Mouse (Mus musculus) kidney, embryonic 16.5 days (tissue): Measurements from ENCODE around the gene Clca4a. TPM values are rescaled to one million over a fixed set of nuclear protein-coding genes. Genes with fewer than 3 reads are reported as not detected.

Experiments used
- ATAC-seq: fragments of 200-750 bp; cut with Nextera tagmentation; 2 replicates; pipeline ENCODE4 v1.8.0; 2017; ENCODE audit warnings: moderate TSS enrichment; ENCODE audit not compliant: low FRiP score, low TSS enrichment
- H3K27ac ChIP-seq: fragments of 300-500 bp; sonication (generic); 2 replicates; pipeline ENCODE4 v1.5.1; 2014; ENCODE audit warnings: low read length
- H3K27me3 ChIP-seq: fragments of 300-500 bp; sonication (generic); 2 replicates; pipeline ENCODE4 v1.6.1; 2014; ENCODE audit warnings: low read length, control low read depth, mixed read lengths; ENCODE audit not compliant: insufficient read depth
- H3K36me3 ChIP-seq: fragments of 300-500 bp; sonication (generic); 2 replicates; pipeline ENCODE4 v1.6.1; 2014; ENCODE audit warnings: low read length, control low read depth, mixed read lengths; ENCODE audit not compliant: insufficient read depth
- H3K4me1 ChIP-seq: fragments of 300-500 bp; sonication (generic); 2 replicates; pipeline ENCODE4 v1.6.1; 2014; ENCODE audit warnings: low read length, control low read depth, mixed read lengths; ENCODE audit not compliant: insufficient read depth
- H3K4me2 ChIP-seq: fragments of 300-500 bp; sonication (generic); replicated peaks from 2 replicates; pipeline ENCODE4 v1.6.1; 2014; ENCODE audit warnings: low read depth, low read length
- H3K4me3 ChIP-seq: fragments of 300-500 bp; sonication (generic); 2 replicates; pipeline ENCODE4 v1.5.1; 2014; ENCODE audit warnings: mild to moderate bottlenecking, low read length
- H3K9ac ChIP-seq: fragments of 300-500 bp; sonication (generic); replicated peaks from 2 replicates; pipeline ENCODE4 v1.6.1; 2014; ENCODE audit warnings: low read length
- H3K9me3 ChIP-seq: fragments of 300-500 bp; sonication (generic); 2 replicates; pipeline ENCODE4 v1.6.1; 2016; ENCODE audit warnings: low read length, control low read depth
- WGBS: fragments of 180-500 bp; shearing (Covaris S2); extraction: QIAGEN DNeasy Blood & Tissue Kit; methylation state at CpG from one replicate; pipeline ENCODE4 v1.1.7; 2014; 5-methylcytosine and 5-hydroxymethylcytosine counted together
- polyA plus RNA-seq: library from polyadenylated mRNA; unstranded; fragments of >200 nt; fragmentation: Nextera tagmentation; extraction: Ambion mirVana; gene quantifications from 2 replicates; pipeline ENCODE4 v1.2.1, GENCODE M21; 2015

Gene Clca4a
- polyA plus RNA-seq, result not detected in 2 replicates

DNA sequence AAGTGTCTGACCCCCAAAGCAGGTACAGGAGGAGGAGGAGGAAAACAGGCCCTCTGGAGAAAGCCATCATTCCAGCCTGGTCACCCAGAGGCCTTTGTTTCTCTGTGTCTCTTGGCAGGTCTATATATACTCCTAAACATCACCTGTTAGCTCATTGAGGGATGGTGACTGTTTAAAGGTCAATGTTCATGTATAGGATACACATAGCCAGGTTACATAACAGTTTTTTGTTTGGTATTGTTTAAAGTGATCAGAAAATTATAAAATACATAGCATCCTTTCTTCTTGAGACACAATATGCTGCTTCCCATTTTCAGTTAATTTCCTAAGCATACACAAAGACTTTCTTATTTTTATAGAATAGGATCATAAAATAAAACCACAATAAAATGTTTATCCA lies at the start of gene Clca4a:
Gene Clca4a, minus strand, starts transcription at position 101 of the 400 bp plus-strand sequence.
- Histone ChIP-seq H3K9ac (no peak within 1 kb of the TSS), H3K27ac (no peak within 1 kb of the TSS), H3K36me3 (no peaks in the 10 kb centered on the region), H3K4me2 (no peak within 1 kb of the TSS), H3K4me3 (no peak within 1 kb of the TSS), H3K9me3 (peaks cover 3% of the 10 kb centered on the region; the same call in 1 of the 2 replicates), H3K27me3 (no peaks in the 10 kb centered on the region), H3K4me1 (no peaks in the 10 kb centered on the region)
- no peak for ATAC-seq

DNA sequence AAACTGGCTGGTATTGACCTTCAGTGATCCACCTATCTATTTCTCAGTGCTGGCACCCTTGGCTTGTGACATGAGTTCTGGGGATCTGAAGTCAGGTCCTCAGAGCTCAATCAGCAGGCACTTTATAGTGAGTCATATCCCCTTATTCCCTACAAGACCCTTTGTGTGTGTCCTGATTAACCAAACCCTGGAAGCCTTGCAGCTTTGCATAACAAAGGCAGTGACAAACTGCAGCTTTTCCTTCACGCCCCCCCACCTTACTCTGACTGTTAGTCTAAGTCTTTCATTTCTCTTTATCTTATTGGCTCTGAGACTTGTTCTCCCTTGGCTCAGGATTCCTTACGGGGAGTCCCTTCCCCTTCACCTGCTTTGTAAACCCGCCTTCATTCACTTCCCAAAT lies 43.0 kb upstream of the Clca4a start:
- Histone ChIP-seq H3K4me3 (no peak overlapping the region), H3K27ac (no peak overlapping the region), H3K36me3 (no peaks in the 10 kb centered on the region), H3K9ac (no peak overlapping the region), H3K4me1 (no peaks in the 10 kb centered on the region), H3K9me3 (no peaks in the 10 kb centered on the region), H3K27me3 (no peaks in the 10 kb centered on the region), H3K4me2 (no peak overlapping the region)
- ATAC-seq, result no peak
- 82% methylated on average over 3 of the region's 3 CpGs for WGBS

DNA sequence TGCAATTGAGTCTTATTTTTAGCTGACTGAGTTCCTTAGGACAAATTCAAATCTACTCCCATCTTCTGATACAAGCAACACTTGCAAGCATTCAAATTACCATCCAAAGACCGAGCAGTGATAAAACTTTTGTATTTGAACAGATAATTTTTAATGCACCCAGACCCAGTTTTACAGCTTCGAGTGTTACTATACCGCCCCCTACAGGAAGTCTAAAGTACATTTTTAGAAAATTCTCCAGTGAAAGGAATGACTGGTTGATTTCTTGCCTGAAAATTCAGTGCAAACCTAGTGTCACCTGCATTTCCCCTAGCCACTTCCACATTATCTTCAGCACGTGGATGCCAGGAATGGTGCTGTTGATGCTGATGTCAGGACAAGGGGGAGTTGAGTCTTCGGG lies 29.6 kb upstream of the Clca4a start:
- no peak for ATAC-seq
- H3K4me3 ChIP-seq, result no peak overlapping the region
- no peak overlapping the region for H3K4me2 ChIP-seq
- 39% methylated on average over 5 of the region's 5 CpGs for WGBS
- H3K27me3 ChIP-seq, result no peaks in the 10 kb centered on the region
- H3K9me3 ChIP-seq, result no peaks in the 10 kb centered on the region
- no peaks in the 10 kb centered on the region for H3K36me3 ChIP-seq
- no peak overlapping the region for H3K27ac ChIP-seq
- H3K9ac ChIP-seq, result no peak overlapping the region
- no peaks in the 10 kb centered on the region for H3K4me1 ChIP-seq

DNA sequence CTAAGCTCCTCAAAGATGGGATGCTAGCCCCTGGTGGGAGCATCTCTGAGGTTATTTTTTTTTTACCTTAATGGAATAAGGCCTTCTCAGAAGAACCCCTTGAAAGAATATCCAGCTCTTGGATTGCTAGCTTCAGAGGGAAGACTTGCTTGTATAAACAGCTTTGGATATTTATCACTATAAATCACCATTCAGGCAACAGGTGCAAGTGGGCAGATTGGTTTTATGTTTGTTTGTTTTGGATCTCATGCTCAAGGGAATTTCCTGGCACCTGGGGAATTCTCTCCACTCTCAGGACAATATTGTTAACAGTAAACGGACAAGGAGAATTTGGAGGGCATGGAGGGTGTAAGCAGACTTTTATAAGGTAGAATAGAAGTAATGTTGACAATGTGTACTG lies 26.1 kb upstream of the Clca4a start:
- no peaks in the 10 kb centered on the region for H3K27me3 ChIP-seq
- WGBS, result 20% methylated on average over 1 of the region's 1 CpGs
- no peaks in the 10 kb centered on the region for H3K4me1 ChIP-seq
- H3K9ac ChIP-seq, result no peak overlapping the region
- no peak overlapping the region for H3K4me3 ChIP-seq
- no peak overlapping the region for H3K27ac ChIP-seq
- H3K4me2 ChIP-seq, result no peak overlapping the region
- H3K36me3 ChIP-seq, result no peaks in the 10 kb centered on the region
- H3K9me3 ChIP-seq, result no peaks in the 10 kb centered on the region
- ATAC-seq, result no peak

DNA sequence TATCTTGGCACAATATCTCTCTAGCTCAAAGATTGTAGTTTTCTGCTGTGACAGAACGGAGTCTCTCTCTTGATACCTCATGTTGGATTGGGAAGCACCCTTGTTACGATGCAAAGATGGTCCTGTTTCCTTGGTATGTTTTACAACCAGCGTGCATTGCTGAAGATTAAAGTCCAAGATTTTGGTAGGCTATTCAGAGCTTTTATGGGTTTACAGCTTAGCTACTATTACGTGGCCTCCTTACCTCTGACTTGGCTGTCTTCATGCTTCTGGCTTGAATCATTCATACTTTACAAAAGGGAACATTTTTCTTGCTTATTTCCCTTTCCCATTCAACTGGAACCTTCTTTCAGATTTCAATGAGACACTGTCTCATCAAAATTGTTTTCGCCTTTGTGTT lies 18.2 kb upstream of the Clca4a start:
- Histone ChIP-seq H3K4me1 (no peaks in the 10 kb centered on the region), H3K27me3 (no peaks in the 10 kb centered on the region), H3K4me3 (no peak overlapping the region), H3K4me2 (no peak overlapping the region), H3K9ac (no peak overlapping the region), H3K36me3 (no peaks in the 10 kb centered on the region), H3K9me3 (no peaks in the 10 kb centered on the region), H3K27ac (no peak overlapping the region)
- no peak for ATAC-seq
- 80% methylated on average over 5 of the region's 5 CpGs for WGBS

DNA sequence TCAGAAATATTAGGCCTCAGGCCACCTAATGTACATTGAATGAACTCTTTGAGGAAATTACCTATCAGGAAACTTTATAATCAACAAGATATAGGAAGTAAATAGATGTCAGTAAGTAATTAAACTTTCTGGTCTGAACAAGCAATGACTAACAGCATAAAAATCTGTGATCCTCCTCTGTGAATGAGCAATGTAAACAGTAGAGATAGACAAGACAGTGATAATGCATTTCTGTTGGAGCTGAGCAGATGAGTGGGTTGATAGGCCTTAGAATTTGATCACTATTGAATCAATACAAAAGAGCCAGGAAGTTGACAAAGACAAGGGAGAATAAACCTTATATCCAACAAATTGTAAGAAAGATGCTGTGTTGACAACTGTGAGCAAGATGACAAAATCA lies 17.8 kb upstream of the Clca4a start:
- no peaks in the 10 kb centered on the region for H3K36me3 ChIP-seq
- no peaks in the 10 kb centered on the region for H3K9me3 ChIP-seq
- H3K27ac ChIP-seq, result no peak overlapping the region
- no peaks in the 10 kb centered on the region for H3K4me1 ChIP-seq
- H3K4me2 ChIP-seq, result no peak overlapping the region
- no peaks in the 10 kb centered on the region for H3K27me3 ChIP-seq
- ATAC-seq, result no peak
- H3K9ac ChIP-seq, result no peak overlapping the region
- no peak overlapping the region for H3K4me3 ChIP-seq

DNA sequence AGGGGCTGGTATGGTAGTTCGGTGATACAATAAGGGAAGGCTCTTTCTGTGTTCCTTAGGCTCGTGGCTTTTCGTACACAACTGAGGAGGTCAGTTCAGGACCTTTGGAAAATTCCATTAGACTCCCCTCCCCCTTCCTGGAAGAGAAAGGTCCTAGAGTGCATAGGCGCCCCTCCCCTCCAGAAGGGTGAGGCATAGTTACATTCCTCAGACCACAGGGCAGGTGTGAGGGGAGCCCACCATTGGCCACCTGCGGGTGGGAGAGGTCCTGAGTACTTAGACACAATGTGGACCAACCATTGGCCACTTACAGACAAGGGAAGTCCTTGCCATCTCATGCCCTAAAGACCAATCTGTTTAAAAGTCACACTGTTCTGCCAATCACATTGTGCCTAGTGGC lies 11.0 kb upstream of the Clca4a start:
- no peaks in the 10 kb centered on the region for H3K27me3 ChIP-seq
- no peak overlapping the region for H3K4me2 ChIP-seq
- no peak overlapping the region for H3K9ac ChIP-seq
- no peaks in the 10 kb centered on the region for H3K4me1 ChIP-seq
- H3K4me3 ChIP-seq, result no peak overlapping the region
- no peak; the same call in 1 of the 2 replicates for ATAC-seq
- no peaks in the 10 kb centered on the region for H3K36me3 ChIP-seq
- 70% methylated on average over 5 of the region's 5 CpGs for WGBS
- no peak overlapping the region for H3K27ac ChIP-seq
- no peaks in the 10 kb centered on the region for H3K9me3 ChIP-seq

DNA sequence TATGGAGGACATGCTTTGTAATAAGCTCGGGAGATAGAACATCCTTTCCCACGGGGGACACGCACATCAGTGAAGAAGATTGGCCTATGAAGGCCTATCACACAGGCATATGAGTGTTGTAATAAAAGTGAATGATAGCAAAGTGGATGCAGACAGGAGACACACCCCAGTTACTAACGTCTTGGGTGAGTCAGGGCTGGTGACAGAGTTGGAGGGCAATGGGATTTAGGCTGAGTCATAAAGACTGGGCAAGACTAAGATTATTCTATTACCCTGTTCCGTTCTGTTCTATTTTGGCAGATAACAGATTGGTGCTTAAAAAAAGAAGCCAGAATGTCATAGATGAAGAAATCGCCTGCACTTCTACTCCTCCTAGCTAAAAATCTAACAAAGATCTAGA lies 5.7 kb upstream of the Clca4a start:
- Histone ChIP-seq H3K36me3 (no peaks in the 10 kb centered on the region), H3K9ac (no peak overlapping the region), H3K4me1 (no peaks in the 10 kb centered on the region), H3K27ac (no peak overlapping the region), H3K4me3 (no peak overlapping the region), H3K9me3 (peaks cover 3% of the 10 kb centered on the region; the same call in 1 of the 2 replicates), H3K27me3 (no peaks in the 10 kb centered on the region), H3K4me2 (no peak overlapping the region)
- ATAC-seq, result no peak
- WGBS, result 79% methylated on average over 6 of the region's 6 CpGs

DNA sequence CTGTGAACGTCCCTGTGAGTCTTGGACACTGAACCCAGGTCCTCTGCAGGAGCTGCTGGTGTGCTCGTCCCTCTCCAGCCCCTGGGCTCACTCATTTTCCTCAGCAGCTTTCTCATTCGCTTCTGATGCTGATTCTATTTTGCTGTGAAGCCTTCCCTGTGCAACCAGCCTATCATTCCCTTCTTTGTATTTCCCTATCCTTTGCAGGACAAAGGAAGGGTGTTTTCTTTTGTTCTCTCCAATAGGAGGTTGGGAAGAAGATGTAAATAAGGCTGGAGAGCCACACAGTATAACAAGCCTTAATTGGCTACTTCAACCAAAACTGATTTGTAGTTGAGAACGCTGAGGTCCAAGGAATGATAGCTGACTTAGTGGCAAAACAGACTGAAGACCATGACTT lies 2.8 kb upstream of the Clca4a start:
- H3K4me3 ChIP-seq, result no peak overlapping the region
- no peak overlapping the region for H3K27ac ChIP-seq
- H3K4me2 ChIP-seq, result no peak overlapping the region
- H3K27me3 ChIP-seq, result no peaks in the 10 kb centered on the region
- H3K4me1 ChIP-seq, result no peaks in the 10 kb centered on the region
- WGBS, result 50% methylated on average over 4 of the region's 4 CpGs
- H3K36me3 ChIP-seq, result no peaks in the 10 kb centered on the region
- H3K9me3 ChIP-seq, result peaks cover 3% of the 10 kb centered on the region; the same call in 1 of the 2 replicates
- H3K9ac ChIP-seq, result no peak overlapping the region
- no peak for ATAC-seq

DNA sequence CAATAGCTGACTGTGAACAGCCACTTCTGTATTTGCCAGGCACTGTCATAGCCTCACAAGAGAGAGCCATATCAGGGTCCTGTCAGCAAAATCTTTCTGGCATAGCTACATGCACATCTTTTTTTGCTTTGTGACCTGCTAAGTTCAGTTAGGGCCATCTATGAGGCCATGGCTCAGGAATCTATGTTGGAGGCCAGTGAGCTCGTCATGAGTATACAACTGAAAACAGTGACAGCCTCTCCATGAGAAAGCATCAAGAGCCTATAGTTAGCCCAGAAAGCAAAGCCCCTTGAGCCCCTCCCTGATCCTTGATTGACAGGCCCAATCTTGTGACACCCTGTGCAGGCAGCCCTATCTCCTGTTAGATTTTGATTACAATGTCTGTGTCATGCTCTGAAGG lies 1.2 kb upstream of the Clca4a start:
- WGBS, result 90% methylated on average over 1 of the region's 1 CpGs
- Histone ChIP-seq H3K27ac (no peak overlapping the region), H3K27me3 (no peaks in the 10 kb centered on the region), H3K9me3 (peaks cover 3% of the 10 kb centered on the region; the same call in 1 of the 2 replicates), H3K9ac (no peak overlapping the region), H3K4me1 (no peaks in the 10 kb centered on the region), H3K36me3 (no peaks in the 10 kb centered on the region), H3K4me3 (no peak overlapping the region), H3K4me2 (no peak overlapping the region)
- no peak for ATAC-seq
